Mouse (Mus musculus) limb, embryonic 12.5 days (tissue): ENCODE results near the gene Cpeb4. TPM values are rescaled to one million over a fixed set of nuclear protein-coding genes. Genes with fewer than 3 reads are reported as not detected.
"Not testable (repeated sequence)": the region's sequence is repeated elsewhere in the genome, so short reads cannot be mapped to it uniquely, and the experiment has no call there.

ENCODE experiments used
- ATAC-seq: fragments of 200-750 bp; cut with Nextera tagmentation; 2 replicates; pipeline ENCODE4 v1.8.0; 2017; ENCODE audit warnings: low read depth, moderate TSS enrichment; ENCODE audit not compliant: insufficient number of reproducible peaks, insufficient read depth, low FRiP score, low TSS enrichment
- H3K27ac ChIP-seq: fragments of 300-500 bp; sonication (generic); 2 replicates; pipeline ENCODE4 v1.5.1; 2016; ENCODE audit warnings: mild to moderate bottlenecking, moderate library complexity
- H3K27me3 ChIP-seq: fragments of 300-500 bp; sonication (generic); 2 replicates; pipeline ENCODE4 v1.6.1; 2016; ENCODE audit warnings: mild to moderate bottlenecking, moderate library complexity
- H3K36me3 ChIP-seq: fragments of 300-500 bp; sonication (generic); 2 replicates; pipeline ENCODE4 v1.6.1; 2016; ENCODE audit warnings: mild to moderate bottlenecking, moderate library complexity
- H3K4me1 ChIP-seq: fragments of 300-500 bp; sonication (generic); replicated peaks from 2 replicates; pipeline ENCODE4 v1.6.1; 2016
- H3K4me2 ChIP-seq: fragments of 300-500 bp; sonication (generic); 2 replicates; pipeline ENCODE4 v1.6.1; 2016; ENCODE audit warnings: mild to moderate bottlenecking, moderate library complexity
- H3K4me3 ChIP-seq: fragments of 300-500 bp; sonication (generic); replicated peaks from 2 replicates; pipeline ENCODE4 v1.5.1; 2016; ENCODE audit warnings: mild to moderate bottlenecking
- H3K9ac ChIP-seq: fragments of 300-500 bp; sonication (generic); replicated peaks from 2 replicates; pipeline ENCODE4 v1.6.1; 2016; ENCODE audit warnings: mild to moderate bottlenecking, moderate library complexity
- H3K9me3 ChIP-seq: fragments of 300-500 bp; sonication (generic); 2 replicates; pipeline ENCODE4 v1.6.1; 2016; ENCODE audit warnings: mild to moderate bottlenecking, moderate library complexity
- WGBS: fragments of 180-500 bp; shearing (Covaris S2); methylation state at CpG from one replicate; pipeline ENCODE4 v1.1.7; 2016; 5-methylcytosine and 5-hydroxymethylcytosine counted together
- polyA plus RNA-seq: library from polyadenylated mRNA; unstranded; fragments of >200 nt; fragmentation: Nextera tagmentation; extraction: Ambion mirVana; gene quantifications from 2 replicates; pipeline ENCODE4 v1.2.1, GENCODE M21; 2016

Cpeb4 gene
- polyA plus RNA-seq, 1 experiment from 2014 or later: 2.5 TPM

- no peak overlapping the region for H3K4me3 ChIP-seq
- H3K4me1 ChIP-seq: peaks cover 7% of the 10 kb centered on the region
- H3K27me3 ChIP-seq: no peaks in the 10 kb centered on the region; the same call in 1 of the 2 replicates
- WGBS: 91% methylated on average over 3 of the region's 3 CpGs
- H3K36me3 ChIP-seq: no peaks in the 10 kb centered on the region
- H3K4me2 ChIP-seq: no peak overlapping the region
- ATAC-seq: no peak
- no peak overlapping the region for H3K9ac ChIP-seq
- no peak overlapping the region for H3K27ac ChIP-seq
- H3K9me3 ChIP-seq: no peaks in the 10 kb centered on the region
These were observed 36.7 kb upstream of the Cpeb4 start for GRCm38 (mm10) chr11:31835352-31835751.

- no peaks in the 10 kb centered on the region for H3K36me3 ChIP-seq
- H3K4me1 ChIP-seq: no peaks in the 10 kb centered on the region; the same call in 1 of the 2 replicates
- H3K9me3 ChIP-seq: no peaks in the 10 kb centered on the region
- no peak overlapping the region for H3K9ac ChIP-seq
- 80% methylated on average over 3 of the region's 3 CpGs for WGBS
- no peak overlapping the region for H3K27ac ChIP-seq
- no peak overlapping the region for H3K4me3 ChIP-seq
- H3K27me3 ChIP-seq: no peaks in the 10 kb centered on the region
- no peak for ATAC-seq
- no peak overlapping the region for H3K4me2 ChIP-seq
These were observed 34.8 kb upstream of the Cpeb4 start for GRCm38 (mm10) chr11:31837243-31837642.

DNA sequence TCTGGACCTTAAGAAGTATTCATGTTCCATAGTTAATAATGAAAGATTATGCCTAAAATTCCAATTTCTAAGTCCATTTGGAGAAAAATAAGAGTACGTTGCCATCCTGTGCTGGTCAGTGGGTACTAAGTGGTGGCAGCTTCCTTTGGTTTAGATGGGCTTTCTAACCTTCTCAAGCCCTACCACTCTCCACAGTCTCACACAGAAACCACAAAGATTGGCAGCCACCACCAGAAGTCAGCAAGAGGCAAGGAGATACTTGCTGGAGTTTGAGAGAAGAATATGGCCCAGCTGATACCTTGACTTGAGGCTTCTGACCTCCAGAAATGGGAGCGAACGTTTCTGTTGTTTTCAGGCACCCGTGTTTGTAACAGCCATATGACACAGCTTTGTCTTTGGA, 34.3 kb upstream of the Cpeb4 start:
- H3K27me3 ChIP-seq: no peaks in the 10 kb centered on the region
- H3K4me2 ChIP-seq: no peak overlapping the region
- H3K9me3 ChIP-seq: no peaks in the 10 kb centered on the region
- 89% methylated on average over 4 of the region's 4 CpGs for WGBS
- no peak overlapping the region for H3K27ac ChIP-seq
- no peak overlapping the region for H3K9ac ChIP-seq
- H3K36me3 ChIP-seq: no peaks in the 10 kb centered on the region
- no peak overlapping the region for H3K4me3 ChIP-seq
- H3K4me1 ChIP-seq: no peaks in the 10 kb centered on the region; the same call in 1 of the 2 replicates
- ATAC-seq: no peak

DNA sequence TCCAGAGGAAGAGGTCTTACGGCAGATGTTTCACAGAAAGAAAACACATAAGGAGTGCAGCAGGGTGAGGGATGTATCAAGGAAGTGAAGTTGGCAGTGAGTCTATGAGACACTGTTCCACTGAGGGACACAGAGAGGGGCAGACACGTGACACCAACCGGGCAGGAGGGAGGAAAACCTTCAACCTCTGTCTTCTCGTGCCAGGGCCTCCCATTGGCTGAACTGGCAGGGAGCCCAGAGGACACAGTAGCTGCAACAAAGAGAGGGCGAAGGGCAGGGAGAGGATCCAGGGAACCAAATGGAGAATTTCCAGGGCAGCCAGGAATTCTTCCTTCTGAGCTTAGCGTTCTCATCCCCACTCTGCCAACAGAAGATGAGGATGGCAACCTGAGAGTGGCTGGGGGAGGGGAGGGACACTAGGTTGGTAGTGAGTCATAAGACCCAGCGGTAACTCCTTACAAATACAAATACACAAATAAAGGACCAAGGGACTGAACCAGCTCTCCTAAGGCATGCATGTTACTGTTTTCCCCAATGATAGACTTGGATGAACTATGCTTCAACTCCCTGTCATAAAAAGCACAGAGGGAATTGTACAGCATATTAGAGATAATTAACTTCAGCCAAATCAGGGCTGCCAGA, 33.4 kb upstream of the Cpeb4 start:
- Histone ChIP-seq H3K4me2 (no peak overlapping the region), H3K4me3 (no peak overlapping the region), H3K4me1 (no peaks in the 10 kb centered on the region; the same call in 1 of the 2 replicates), H3K9ac (no peak overlapping the region), H3K36me3 (no peaks in the 10 kb centered on the region), H3K27me3 (no peaks in the 10 kb centered on the region), H3K27ac (no peak overlapping the region), H3K9me3 (no peaks in the 10 kb centered on the region)
- ATAC-seq: no peak
- WGBS: 64% methylated on average over 7 of the region's 7 CpGs

DNA sequence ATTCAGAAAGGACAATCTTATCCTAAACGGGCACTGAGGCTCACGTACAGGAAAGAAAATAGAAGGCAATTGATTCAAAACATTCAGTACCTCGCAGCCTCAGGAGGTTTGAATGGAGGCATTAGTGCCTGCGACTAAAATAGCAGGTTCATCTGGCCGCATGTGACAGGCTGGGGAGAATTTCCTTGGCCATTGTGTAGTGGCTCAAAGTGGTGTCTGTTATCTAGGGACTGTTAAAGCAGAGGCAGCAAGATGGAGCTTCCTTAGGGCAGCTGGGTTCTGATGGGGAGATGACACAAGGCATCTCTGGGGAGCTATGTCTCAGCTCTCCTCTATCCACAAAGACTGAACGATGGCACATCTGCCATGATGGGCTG, 32.9 kb upstream of the Cpeb4 start:
- Histone ChIP-seq H3K27ac (no peak overlapping the region), H3K9ac (no peak overlapping the region), H3K4me3 (no peak overlapping the region), H3K27me3 (no peaks in the 10 kb centered on the region), H3K9me3 (no peaks in the 10 kb centered on the region), H3K36me3 (no peaks in the 10 kb centered on the region), H3K4me1 (no peaks in the 10 kb centered on the region; the same call in 1 of the 2 replicates), H3K4me2 (no peak overlapping the region)
- WGBS: 75% methylated on average over 6 of the region's 6 CpGs
- ATAC-seq: no peak

GRCm38 (mm10) chr11:31842171-31842959, 29.6 kb upstream of the Cpeb4 start:
- Histone ChIP-seq H3K4me1 (no peaks in the 10 kb centered on the region; the same call in 1 of the 2 replicates), H3K4me3 (no peak overlapping the region), H3K9me3 (no peaks in the 10 kb centered on the region), H3K4me2 (no peak overlapping the region), H3K9ac (no peak overlapping the region), H3K36me3 (no peaks in the 10 kb centered on the region), H3K27ac (no peak overlapping the region), H3K27me3 (no peaks in the 10 kb centered on the region)
- WGBS: 88% methylated on average over 5 of the region's 5 CpGs
- ATAC-seq: no peak

DNA sequence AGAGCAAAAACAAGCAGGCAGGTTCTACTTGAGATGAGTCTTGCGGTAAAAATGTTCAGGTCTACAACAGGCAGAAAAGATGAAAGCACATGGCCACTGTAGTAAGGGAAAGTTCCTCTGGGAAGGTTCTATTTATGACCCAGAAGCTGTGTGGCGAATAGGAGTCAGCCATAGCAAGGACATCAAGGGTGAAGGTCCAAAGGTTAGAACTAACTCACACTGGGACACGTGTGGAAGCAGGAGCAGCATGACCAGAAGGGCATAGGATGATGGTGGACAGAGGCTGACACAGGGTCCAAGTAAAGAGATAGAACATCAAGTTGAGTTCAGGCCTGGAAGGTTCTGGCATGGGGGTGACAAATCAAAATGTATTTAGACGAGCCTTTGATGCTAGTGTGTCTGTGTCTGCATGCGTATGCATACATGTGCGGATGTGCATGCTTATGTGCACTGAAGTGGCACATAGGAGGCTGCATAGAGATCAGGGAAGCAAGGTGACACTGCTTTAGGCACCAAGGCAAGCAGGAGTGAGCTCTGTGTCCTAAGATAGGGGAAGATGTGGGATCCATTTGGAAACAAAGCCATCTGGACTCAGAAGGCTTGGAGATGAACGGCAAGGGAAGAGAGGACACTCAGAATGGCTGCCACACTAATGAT, 28.7 kb upstream of the Cpeb4 start:
- Histone ChIP-seq H3K4me2 (no peak overlapping the region), H3K27ac (no peak overlapping the region), H3K4me1 (no peaks in the 10 kb centered on the region; the same call in 1 of the 2 replicates), H3K36me3 (no peaks in the 10 kb centered on the region), H3K9ac (no peak overlapping the region), H3K9me3 (no peaks in the 10 kb centered on the region), H3K4me3 (no peak overlapping the region), H3K27me3 (no peaks in the 10 kb centered on the region)
- 82% methylated on average over 7 of the region's 7 CpGs for WGBS
- ATAC-seq: no peak

GRCm38 (mm10) chr11:31843834-31844188, 28.2 kb upstream of the Cpeb4 start:
- no peaks in the 10 kb centered on the region for H3K9me3 ChIP-seq
- ATAC-seq: no peak
- whole genome bisulfite sequencing: 81% methylated on average over 5 of the region's 5 CpGs
- H3K27me3 ChIP-seq: no peaks in the 10 kb centered on the region
- H3K4me1 ChIP-seq: no peaks in the 10 kb centered on the region; the same call in 1 of the 2 replicates
- no peak overlapping the region for H3K4me3 ChIP-seq
- H3K36me3 ChIP-seq: no peaks in the 10 kb centered on the region
- H3K27ac ChIP-seq: no peak overlapping the region
- H3K4me2 ChIP-seq: no peak overlapping the region
- H3K9ac ChIP-seq: no peak overlapping the region

GRCm38 (mm10) chr11:31845111-31845510, 26.9 kb upstream of the Cpeb4 start:
- H3K9ac ChIP-seq, H3K27me3 ChIP-seq, ATAC-seq, H3K4me3 ChIP-seq, H3K27ac ChIP-seq, H3K9me3 ChIP-seq, H3K4me1 ChIP-seq, H3K4me2 ChIP-seq, H3K36me3 ChIP-seq: not testable (repeated sequence)
- WGBS: 81% methylated on average over 1 of the region's 1 CpGs

- Histone ChIP-seq H3K27me3 (no peaks in the 10 kb centered on the region), H3K36me3 (no peaks in the 10 kb centered on the region), H3K4me2 (no peak overlapping the region), H3K4me1 (peaks cover 11% of the 10 kb centered on the region; the same call in 1 of the 2 replicates), H3K9me3 (no peaks in the 10 kb centered on the region), H3K27ac (no peak overlapping the region), H3K9ac (no peak overlapping the region), H3K4me3 (no peak overlapping the region)
- 76% methylated on average over 9 of the region's 9 CpGs for WGBS
- no peak for ATAC-seq
These were observed 25.1 kb upstream of the Cpeb4 start for GRCm38 (mm10) chr11:31846771-31847468.

DNA sequence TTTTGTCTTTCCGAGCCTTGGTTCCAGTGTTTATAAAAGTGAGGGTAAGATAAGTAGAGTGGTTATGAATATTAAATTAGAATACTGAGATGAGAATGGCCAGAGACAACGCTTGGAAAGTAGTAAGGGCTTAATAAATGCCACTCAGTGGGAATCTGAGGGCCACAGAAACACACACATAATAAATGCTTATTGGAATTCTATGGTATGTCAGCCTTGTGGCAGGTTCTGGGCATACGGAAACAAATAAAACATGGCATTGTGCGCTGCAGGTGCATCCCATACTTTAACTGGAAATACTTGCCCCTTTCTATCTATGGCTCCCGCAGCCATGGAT, 24.6 kb upstream of the Cpeb4 start:
- H3K27ac ChIP-seq: no peak overlapping the region
- H3K4me3 ChIP-seq: no peak overlapping the region
- ATAC-seq: no peak
- H3K9ac ChIP-seq: no peak overlapping the region
- peaks cover 16% of the 10 kb centered on the region; the same call in 1 of the 2 replicates for H3K4me1 ChIP-seq
- no peaks in the 10 kb centered on the region for H3K27me3 ChIP-seq
- no peak overlapping the region for H3K4me2 ChIP-seq
- H3K36me3 ChIP-seq: no peaks in the 10 kb centered on the region
- H3K9me3 ChIP-seq: no peaks in the 10 kb centered on the region
- 88% methylated on average over 5 of the region's 5 CpGs for WGBS
